Mouse (Mus musculus) myocyte (in vitro differentiated cells): ENCODE data around the gene Chrnd.

ENCODE experiments used
- E2F4 ChIP-seq: IDR thresholded peaks from one replicate; pipeline ENCODE4 v1.6.1; 2011; ENCODE audit warnings: mild to moderate bottlenecking, control low read depth, moderate library complexity; ENCODE audit not compliant: insufficient read depth
- POLR2A ChIP-seq: IDR thresholded peaks from one replicate; pipeline ENCODE4 v1.6.1; 2011; ENCODE audit warnings: low read depth, mild to moderate bottlenecking, control low read depth, moderate library complexity; ENCODE audit not compliant: insufficient read length

GRCm38 (mm10) chr1:87143141-87143540 is 47.3 kb upstream of the Chrnd start:
- no peak for TF ChIP-seq E2F4
- no peak for TF ChIP-seq POLR2A
